Mouse (Mus musculus): Measurements from ENCODE around the gene Tns3.

GRCm38 (mm10) chr11:8692162-8692535 is 27.8 kb upstream of the Tns3 start:
- TF ChIP-seq CTCF (IDR thresholded peaks at IDR 0.05; ENCODE audit: extremely low read depth, insufficient read depth, low read length) (no peak), POLR2A (IDR thresholded peaks at IDR 0.05; ENCODE audit: extremely low read depth, insufficient read depth, low read length) (no peak)
